Mouse (Mus musculus) heart, embryonic 16.5 days (tissue): ENCODE results near the gene B4galt3. TPM values are rescaled to one million over a fixed set of nuclear protein-coding genes. Genes with fewer than 3 reads are reported as not detected.
A peak's percentile ranks its signal among the peaks of the same experiment; 100 is the strongest.

Experiments used
- ATAC-seq: fragments of 200-750 bp; cut with Nextera tagmentation; replicated peaks from 2 replicates; pipeline ENCODE4 v1.8.0; 2017; ENCODE audit warnings: moderate number of reproducible peaks; ENCODE audit not compliant: insufficient read depth, low FRiP score; ENCODE audit errors: extremely low read depth
- H3K27ac ChIP-seq: fragments of 300-500 bp; sonication (generic); 2 replicates; pipeline ENCODE4 v1.5.1; 2014; ENCODE audit warnings: mild to moderate bottlenecking, low read length, control low read depth, moderate library complexity
- H3K27me3 ChIP-seq: fragments of 300-500 bp; sonication (generic); 2 replicates; pipeline ENCODE4 v1.6.1; 2014; ENCODE audit warnings: low read length, mixed read lengths; ENCODE audit not compliant: control insufficient read depth, insufficient read depth
- H3K36me3 ChIP-seq: fragments of 300-500 bp; sonication (generic); 2 replicates; pipeline ENCODE4 v1.6.1; 2014; ENCODE audit not compliant: control insufficient read depth, insufficient read depth
- H3K4me1 ChIP-seq: fragments of 300-500 bp; sonication (generic); 2 replicates; pipeline ENCODE4 v1.6.1; 2014; ENCODE audit warnings: low read length, mixed read lengths; ENCODE audit not compliant: control insufficient read depth, insufficient read depth
- H3K4me2 ChIP-seq: fragments of 300-500 bp; sonication (generic); 2 replicates; pipeline ENCODE4 v1.6.1; 2014; ENCODE audit warnings: low read depth, mild to moderate bottlenecking, control low read depth, low read length
- H3K4me3 ChIP-seq: fragments of 300-500 bp; sonication (generic); 2 replicates; pipeline ENCODE4 v1.5.1; 2014; ENCODE audit warnings: mild to moderate bottlenecking, control low read depth, low read length
- H3K9ac ChIP-seq: fragments of 300-500 bp; sonication (generic); 2 replicates; pipeline ENCODE4 v1.6.1; 2014; ENCODE audit warnings: low read length, control low read depth
- H3K9me3 ChIP-seq: fragments of 300-500 bp; sonication (generic); replicated peaks from 2 replicates; pipeline ENCODE4 v1.6.1; 2016; ENCODE audit warnings: low read length; ENCODE audit not compliant: control insufficient read depth
- WGBS: fragments of 180-500 bp; shearing (Covaris S2); extraction: QIAGEN DNeasy Blood & Tissue Kit; methylation state at CpG from one replicate; pipeline ENCODE4 v1.1.7; 2014; 5-methylcytosine and 5-hydroxymethylcytosine counted together
- polyA plus RNA-seq: library from polyadenylated mRNA; unstranded; fragments of >200 nt; fragmentation: Nextera tagmentation; extraction: Ambion mirVana; gene quantifications from 2 replicates; pipeline ENCODE4 v1.2.1, GENCODE M21; 2015

B4galt3 gene
- polyA plus RNA-seq, 1 experiment from 2014 or later = 47.5 TPM

GRCm38 (mm10) chr1:171257781-171258180, 12.3 kb upstream of the B4galt3 start:
- Histone ChIP-seq H3K4me3 (no peak overlapping the region), H3K27me3 (no peaks in the 10 kb centered on the region), H3K36me3 (no peaks in the 10 kb centered on the region), H3K4me1 (peaks cover 18% of the 10 kb centered on the region), H3K9me3 (no peaks in the 10 kb centered on the region), H3K9ac (no peak overlapping the region), H3K4me2 (no peak overlapping the region), H3K27ac (no peak overlapping the region)
- ATAC-seq = no peak
- WGBS = 80% methylated on average over 9 of the region's 9 CpGs

- 54% methylated on average over 17 of the region's 17 CpGs for WGBS
- H3K9me3 ChIP-seq = no peaks in the 10 kb centered on the region
- H3K36me3 ChIP-seq = no peaks in the 10 kb centered on the region
- peak overlapping the region; percentile 10; the same call in 1 of the 2 replicates for H3K4me2 ChIP-seq
- ATAC-seq = no peak
- H3K9ac ChIP-seq = peak overlapping the region; percentile 21; the same call in 1 of the 2 replicates
- peaks cover 24% of the 10 kb centered on the region for H3K4me1 ChIP-seq
- H3K27me3 ChIP-seq = no peaks in the 10 kb centered on the region
- no peak overlapping the region for H3K4me3 ChIP-seq
- no peak overlapping the region for H3K27ac ChIP-seq
These were observed 11.2 kb upstream of the B4galt3 start for GRCm38 (mm10) chr1:171258921-171259320.

GRCm38 (mm10) chr1:171260316-171260715, 9.8 kb upstream of the B4galt3 start:
- Histone ChIP-seq H3K4me2 (no peak overlapping the region), H3K4me1 (peaks cover 25% of the 10 kb centered on the region), H3K27me3 (no peaks in the 10 kb centered on the region), H3K36me3 (no peaks in the 10 kb centered on the region), H3K9ac (no peak overlapping the region), H3K27ac (no peak overlapping the region), H3K9me3 (no peaks in the 10 kb centered on the region), H3K4me3 (no peak overlapping the region)
- ATAC-seq = no peak
- 67% methylated on average over 3 of the region's 3 CpGs for WGBS

DNA sequence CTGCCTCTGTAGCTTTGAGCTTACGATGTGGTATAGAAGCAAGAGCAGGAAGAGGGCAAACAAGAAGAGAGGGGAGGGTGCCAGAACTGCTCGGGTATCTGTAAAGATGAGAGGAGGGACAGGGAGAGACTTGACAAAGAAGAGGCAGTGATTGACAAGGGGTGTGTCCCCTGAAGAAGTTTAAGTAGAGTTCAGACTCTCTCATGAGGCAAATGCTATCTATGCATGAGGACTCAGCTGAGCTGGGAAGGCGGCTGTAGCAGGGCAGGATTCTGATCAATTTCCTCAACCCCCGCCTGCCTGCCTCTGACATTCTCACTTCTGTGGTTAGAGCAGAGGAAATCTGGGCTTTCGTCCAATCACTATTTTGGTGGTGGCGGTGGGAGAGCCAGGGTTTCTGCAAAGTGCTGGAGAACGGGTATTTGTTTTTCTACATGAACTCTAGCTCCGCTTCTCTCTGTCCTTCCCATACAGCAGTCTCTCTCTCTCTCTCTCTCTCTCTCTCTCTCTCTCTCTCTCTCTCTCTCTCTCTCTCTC, 7.5 kb upstream of the B4galt3 start:
- H3K27me3 ChIP-seq = no peaks in the 10 kb centered on the region
- peaks cover 25% of the 10 kb centered on the region for H3K4me1 ChIP-seq
- ATAC-seq = peak; percentile 78
- peak overlapping the region; percentile 70 for H3K9ac ChIP-seq
- no peaks in the 10 kb centered on the region for H3K36me3 ChIP-seq
- H3K9me3 ChIP-seq = no peaks in the 10 kb centered on the region
- H3K4me3 ChIP-seq = peak overlapping the region; percentile 33
- WGBS = 1% methylated on average over 8 of the region's 8 CpGs
- peak overlapping the region; percentile 68 for H3K4me2 ChIP-seq
- H3K27ac ChIP-seq = peak overlapping the region; percentile 92

- whole genome bisulfite sequencing = 0% methylated on average over 2 of the region's 2 CpGs
- Histone ChIP-seq H3K27ac (peak overlapping the region; percentile 92), H3K4me3 (peak overlapping the region; percentile 33; the same call in 1 of the 2 replicates), H3K4me2 (peak overlapping the region; percentile 68), H3K9me3 (no peaks in the 10 kb centered on the region), H3K9ac (no peak overlapping the region; the same call in 1 of the 2 replicates), H3K36me3 (no peaks in the 10 kb centered on the region), H3K4me1 (peaks cover 25% of the 10 kb centered on the region), H3K27me3 (no peaks in the 10 kb centered on the region)
- peak; percentile 88 for ATAC-seq
These were observed 6.9 kb upstream of the B4galt3 start for GRCm38 (mm10) chr1:171263185-171263611.

DNA sequence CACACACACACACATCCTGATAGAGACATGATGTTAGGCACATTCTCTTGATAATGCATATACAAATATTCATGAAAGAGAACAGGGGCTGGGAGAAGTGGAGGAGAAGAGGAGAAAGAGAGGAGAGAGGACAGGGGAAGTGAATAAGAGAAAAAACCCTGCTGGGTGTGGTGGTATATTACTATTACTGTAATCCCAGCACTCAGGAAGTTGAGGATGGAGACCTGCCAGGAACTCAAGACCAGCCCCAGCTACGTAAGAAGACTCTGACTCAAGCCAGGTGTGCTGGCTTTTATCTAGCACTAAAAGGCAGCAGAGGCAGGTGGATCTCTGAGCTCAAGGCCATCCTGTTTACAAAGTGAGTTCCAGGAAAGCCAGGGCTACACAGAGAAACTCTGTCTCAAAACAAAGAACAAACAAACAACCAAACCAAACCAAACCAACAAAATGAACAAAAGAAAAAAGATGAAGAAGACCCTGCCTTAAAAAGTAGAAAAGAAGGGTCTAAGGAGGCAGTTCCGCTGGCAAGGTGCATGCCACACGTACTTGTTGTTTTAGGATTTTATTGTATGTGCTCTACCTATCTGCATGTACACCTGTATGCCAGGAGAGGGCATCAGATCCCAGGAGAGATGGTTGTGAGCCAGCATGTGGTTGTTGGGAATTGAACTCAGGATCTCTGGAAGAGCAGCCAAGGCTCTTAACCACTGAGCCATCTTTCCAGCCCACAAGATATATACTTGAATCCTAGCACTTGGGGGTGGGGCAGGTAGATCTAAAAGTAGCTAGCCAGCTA, 6.3 kb upstream of the B4galt3 start:
- H3K4me2 ChIP-seq = peak overlapping the region; percentile 68
- peaks cover 23% of the 10 kb centered on the region for H3K4me1 ChIP-seq
- WGBS = 69% methylated on average over 3 of the region's 3 CpGs

DNA sequence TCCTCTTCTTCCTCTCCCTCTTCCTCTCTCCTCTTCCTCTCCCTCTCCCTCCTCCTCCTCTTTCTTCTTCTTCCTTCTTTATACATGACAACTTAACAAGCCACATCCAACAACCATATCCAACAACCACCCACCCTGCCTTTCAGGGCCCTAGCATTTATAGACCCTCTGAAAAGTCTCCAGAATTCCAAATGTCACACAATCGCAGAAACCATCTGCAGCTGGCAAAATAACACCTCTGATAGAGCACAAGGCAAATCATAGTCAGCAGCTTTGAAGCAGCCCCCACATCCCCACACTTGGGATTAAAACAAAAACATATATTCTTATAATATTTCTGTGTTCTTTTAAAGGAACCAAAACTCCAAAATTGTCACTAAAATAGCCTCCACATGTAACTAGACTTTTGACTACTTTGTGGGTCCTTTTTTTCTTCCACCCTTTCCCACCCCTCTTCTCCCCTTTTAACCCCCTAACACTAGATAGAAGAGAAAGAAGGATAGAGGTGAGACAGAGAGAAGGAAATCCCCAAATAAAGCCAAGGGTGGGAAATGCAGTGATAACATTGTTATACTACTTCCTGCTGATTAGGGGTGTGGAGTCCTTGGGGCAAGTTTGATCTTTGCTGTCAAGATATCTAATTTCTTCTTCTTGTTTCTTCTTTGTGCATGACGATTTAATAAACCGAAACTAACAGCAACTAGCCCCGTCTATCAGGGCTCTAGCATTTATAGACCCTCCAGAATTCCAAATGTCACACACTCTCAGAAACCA, 4.0 kb upstream of the B4galt3 start:
- no peaks in the 10 kb centered on the region for H3K36me3 ChIP-seq
- peak overlapping the region; percentile 11; the same call in 1 of the 2 replicates for H3K9ac ChIP-seq
- H3K4me1 ChIP-seq = peaks cover 26% of the 10 kb centered on the region
- WGBS = 39% methylated on average over 4 of the region's 4 CpGs
- no peaks in the 10 kb centered on the region for H3K27me3 ChIP-seq
- H3K9me3 ChIP-seq = no peaks in the 10 kb centered on the region
- H3K27ac ChIP-seq = peak overlapping the region; percentile 18; the same call in 1 of the 2 replicates
- no peak for ATAC-seq
- no peak overlapping the region for H3K4me2 ChIP-seq
- H3K4me3 ChIP-seq = no peak overlapping the region

More for the DNA sequence above, 6.3 kb upstream of the B4galt3 start:
- no peaks in the 10 kb centered on the region for H3K27me3 ChIP-seq
- H3K4me3 ChIP-seq = no peak overlapping the region; the same call in 1 of the 2 replicates
- H3K9ac ChIP-seq = peak overlapping the region; percentile 30; the same call in 1 of the 2 replicates
- H3K36me3 ChIP-seq = no peaks in the 10 kb centered on the region
- H3K9me3 ChIP-seq = no peaks in the 10 kb centered on the region
- ATAC-seq = no peak
- peak overlapping the region; percentile 92 for H3K27ac ChIP-seq

GRCm38 (mm10) chr1:171268341-171268740, 1.8 kb upstream of the B4galt3 start:
- Histone ChIP-seq H3K4me2 (no peak overlapping the region), H3K9me3 (no peaks in the 10 kb centered on the region), H3K27me3 (no peaks in the 10 kb centered on the region), H3K27ac (no peak overlapping the region), H3K4me3 (no peak overlapping the region), H3K9ac (no peak overlapping the region), H3K4me1 (peaks cover 23% of the 10 kb centered on the region), H3K36me3 (peaks cover 12% of the 10 kb centered on the region)
- no peak for ATAC-seq
- WGBS = 66% methylated on average over 1 of the region's 1 CpGs
